Mouse (Mus musculus): ENCODE results near the gene Ecsit.
A peak's percentile ranks its signal among the peaks of the same experiment; 100 is the strongest.

Gene Ecsit

GRCm38 (mm10) chr9:22051161-22051957 lies 33.9 kb downstream of the Ecsit start:
- no peak for ATAC-seq (ENCODE audit: low TSS enrichment)

- peak; percentile 35 for ATAC-seq (ENCODE audit: low TSS enrichment)
Observed at GRCm38 (mm10) chr9:22050351-22050889, 34.8 kb downstream of the Ecsit start.

GRCm38 (mm10) chr9:22049721-22050270 lies 35.4 kb downstream of the Ecsit start:
- ATAC-seq (ENCODE audit: low TSS enrichment): no peak

- no peak for ATAC-seq (ENCODE audit: low TSS enrichment)
Observed at GRCm38 (mm10) chr9:22049315-22049714, 35.9 kb downstream of the Ecsit start.

- ATAC-seq (ENCODE audit: low TSS enrichment): no peak
Observed at GRCm38 (mm10) chr9:22047329-22047728, 37.9 kb downstream of the Ecsit start.

- ATAC-seq (ENCODE audit: low TSS enrichment): no peak
Observed at GRCm38 (mm10) chr9:22041832-22042231, 43.4 kb downstream of the Ecsit start.

GRCm38 (mm10) chr9:22037826-22038225 lies 47.4 kb downstream of the Ecsit start:
- ATAC-seq (ENCODE audit: low TSS enrichment): no peak

GRCm38 (mm10) chr9:22035300-22036044 lies 49.8 kb downstream of the Ecsit start:
- no peak for ATAC-seq (ENCODE audit: low TSS enrichment)

GRCm38 (mm10) chr9:22030386-22030785 lies 54.9 kb downstream of the Ecsit start:
- ATAC-seq (ENCODE audit: low TSS enrichment): peak; percentile 56

GRCm38 (mm10) chr9:22028467-22028866 lies 56.8 kb downstream of the Ecsit start:
- no peak for ATAC-seq (ENCODE audit: low TSS enrichment)

GRCm38 (mm10) chr9:22024592-22024991 lies 60.6 kb downstream of the Ecsit start:
- ATAC-seq (ENCODE audit: low TSS enrichment): peak; percentile 48

All from frontal cortex, adult (tissue).